Mouse (Mus musculus): ENCODE measurements around the gene Prr36. TPM values are rescaled to one million over a fixed set of nuclear protein-coding genes. Genes with fewer than 3 reads are reported as not detected.
A peak's percentile ranks its signal among the peaks of the same experiment; 100 is the strongest.
"Not testable (repeated sequence)": the region's sequence is repeated elsewhere in the genome, so short reads cannot be mapped to it uniquely, and the experiment has no call there.

The Prr36 gene
- polyA plus RNA-seq, 1 experiment from 2014 or later = 2.7 TPM

- Histone ChIP-seq H3K9ac (ENCODE audit: low read depth, low read length) (peak overlapping the region; percentile 82; the same call in 1 of the 2 replicates), H3K27me3 (replicated peaks; ENCODE audit: control insufficient read depth, insufficient read depth, low read length) (no peaks in the 10 kb centered on the region), H3K9me3 (ENCODE audit: control insufficient read depth, low read length) (no peaks in the 10 kb centered on the region), H3K4me2 (ENCODE audit: low read depth, low read length) (peak overlapping the region; percentile 75), H3K36me3 (ENCODE audit: control insufficient read depth, insufficient read depth, low read length) (peaks cover 61% of the 10 kb centered on the region), H3K27ac (replicated peaks; ENCODE audit: low read depth, low read length) (no peak overlapping the region), H3K4me3 (ENCODE audit: low read depth, low read length) (0 out of 2 replicates have a peak overlapping the region, but pooled peaks have one; percentile 78), H3K4me1 (ENCODE audit: control insufficient read depth, insufficient read depth, low read length) (peaks cover 16% of the 10 kb centered on the region; the same call in 1 of the 2 replicates)
- no peak for DNase-seq (ENCODE audit: low spot score)
- no peak for ATAC-seq (ENCODE audit: low read depth)
- 74% methylated on average over 4 of the region's 4 CpGs for WGBS
Observed at GRCm38 (mm10) chr8:4257350-4257749, 40.1 kb upstream of the Prr36 start.

DNA sequence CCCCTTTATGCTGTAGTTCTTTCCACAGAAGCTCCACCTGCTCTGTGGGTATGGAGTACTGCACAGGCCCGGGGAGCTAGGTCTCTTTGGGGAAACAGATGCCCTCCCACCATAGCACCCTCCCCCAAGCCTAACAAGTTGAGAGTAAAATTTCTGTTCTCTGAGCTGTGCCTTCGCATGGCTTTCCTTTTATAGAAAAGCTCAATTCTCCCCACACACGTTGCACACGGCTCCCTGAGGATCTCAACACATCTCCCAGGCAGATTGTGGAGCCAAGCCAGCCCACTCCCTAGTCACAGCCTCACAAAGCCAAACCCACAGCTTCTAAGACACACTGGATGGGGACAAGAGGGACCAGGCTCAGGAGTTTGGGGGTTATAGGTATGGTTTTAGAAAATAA is 39.7 kb upstream of the Prr36 start:
- Histone ChIP-seq H3K9me3 (ENCODE audit: control insufficient read depth, low read length) (no peaks in the 10 kb centered on the region), H3K27ac (replicated peaks; ENCODE audit: low read depth, low read length) (0 out of 2 replicates have a peak overlapping the region, but pooled peaks have one; percentile 0), H3K9ac (ENCODE audit: low read depth, low read length) (0 out of 2 replicates have a peak overlapping the region, but pooled peaks have one; percentile 22), H3K36me3 (ENCODE audit: control insufficient read depth, insufficient read depth, low read length) (peaks cover 56% of the 10 kb centered on the region), H3K4me2 (ENCODE audit: low read depth, low read length) (peak overlapping the region; percentile 75), H3K4me3 (ENCODE audit: low read depth, low read length) (no peak overlapping the region), H3K4me1 (ENCODE audit: control insufficient read depth, insufficient read depth, low read length) (peaks cover 18% of the 10 kb centered on the region; the same call in 1 of the 2 replicates), H3K27me3 (replicated peaks; ENCODE audit: control insufficient read depth, insufficient read depth, low read length) (no peaks in the 10 kb centered on the region)
- DNase-seq (ENCODE audit: low spot score) (peak; percentile 24), ATAC-seq (ENCODE audit: low read depth) (no peak)
- WGBS = 43% methylated on average over 4 of the region's 4 CpGs

GRCm38 (mm10) chr8:4255471-4255870 is 38.2 kb upstream of the Prr36 start:
- H3K9ac ChIP-seq (ENCODE audit: low read depth, low read length); ATAC-seq (ENCODE audit: low read depth); H3K27me3 ChIP-seq (replicated peaks; ENCODE audit: control insufficient read depth, insufficient read depth, low read length); DNase-seq (ENCODE audit: low spot score); H3K4me3 ChIP-seq (ENCODE audit: low read depth, low read length); H3K9me3 ChIP-seq (ENCODE audit: control insufficient read depth, low read length); H3K27ac ChIP-seq (replicated peaks; ENCODE audit: low read depth, low read length); H3K4me2 ChIP-seq (ENCODE audit: low read depth, low read length): not testable (repeated sequence)
- 90% methylated on average over 7 of the region's 7 CpGs for WGBS
- Histone ChIP-seq H3K4me1 (ENCODE audit: control insufficient read depth, insufficient read depth, low read length) (peaks cover 18% of the 10 kb centered on the region), H3K36me3 (ENCODE audit: control insufficient read depth, insufficient read depth, low read length) (peaks cover 42% of the 10 kb centered on the region)

DNA sequence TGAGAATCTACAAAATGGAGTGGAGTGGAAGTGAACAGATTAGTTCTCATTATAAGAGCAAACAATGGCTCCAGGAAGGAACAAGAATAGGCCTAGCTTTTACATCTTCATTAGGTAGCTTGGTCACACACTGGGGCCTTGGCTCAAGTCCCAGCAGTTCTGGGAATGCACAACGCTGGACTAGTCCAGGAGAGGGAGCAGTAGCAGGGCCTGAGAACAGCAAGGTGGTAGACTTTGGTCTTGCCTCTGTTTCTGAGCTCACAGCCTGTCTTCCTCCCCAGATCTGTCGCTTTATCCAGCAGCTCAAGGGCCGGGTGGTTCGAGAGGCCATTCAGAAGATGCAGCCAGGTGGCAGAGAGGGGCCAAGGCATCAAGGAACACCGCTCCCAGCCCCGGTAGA is 36.7 kb upstream of the Prr36 start:
- peak overlapping the region; percentile 90 for H3K27ac ChIP-seq (replicated peaks; ENCODE audit: low read depth, low read length)
- 57% methylated on average over 6 of the region's 6 CpGs for WGBS
- H3K27me3 ChIP-seq (replicated peaks; ENCODE audit: control insufficient read depth, insufficient read depth, low read length) = no peaks in the 10 kb centered on the region
- no peaks in the 10 kb centered on the region for H3K9me3 ChIP-seq (ENCODE audit: control insufficient read depth, low read length)
- H3K4me3 ChIP-seq (ENCODE audit: low read depth, low read length) = peak overlapping the region; percentile 77
- ATAC-seq (ENCODE audit: low read depth) (no peak), DNase-seq (ENCODE audit: low spot score) (peak; percentile 80)
- H3K4me2 ChIP-seq (ENCODE audit: low read depth, low read length) = peak overlapping the region; percentile 80
- peaks cover 38% of the 10 kb centered on the region for H3K36me3 ChIP-seq (ENCODE audit: control insufficient read depth, insufficient read depth, low read length)
- H3K9ac ChIP-seq (ENCODE audit: low read depth, low read length) = peak overlapping the region; percentile 86
- peaks cover 15% of the 10 kb centered on the region for H3K4me1 ChIP-seq (ENCODE audit: control insufficient read depth, insufficient read depth, low read length)

DNA sequence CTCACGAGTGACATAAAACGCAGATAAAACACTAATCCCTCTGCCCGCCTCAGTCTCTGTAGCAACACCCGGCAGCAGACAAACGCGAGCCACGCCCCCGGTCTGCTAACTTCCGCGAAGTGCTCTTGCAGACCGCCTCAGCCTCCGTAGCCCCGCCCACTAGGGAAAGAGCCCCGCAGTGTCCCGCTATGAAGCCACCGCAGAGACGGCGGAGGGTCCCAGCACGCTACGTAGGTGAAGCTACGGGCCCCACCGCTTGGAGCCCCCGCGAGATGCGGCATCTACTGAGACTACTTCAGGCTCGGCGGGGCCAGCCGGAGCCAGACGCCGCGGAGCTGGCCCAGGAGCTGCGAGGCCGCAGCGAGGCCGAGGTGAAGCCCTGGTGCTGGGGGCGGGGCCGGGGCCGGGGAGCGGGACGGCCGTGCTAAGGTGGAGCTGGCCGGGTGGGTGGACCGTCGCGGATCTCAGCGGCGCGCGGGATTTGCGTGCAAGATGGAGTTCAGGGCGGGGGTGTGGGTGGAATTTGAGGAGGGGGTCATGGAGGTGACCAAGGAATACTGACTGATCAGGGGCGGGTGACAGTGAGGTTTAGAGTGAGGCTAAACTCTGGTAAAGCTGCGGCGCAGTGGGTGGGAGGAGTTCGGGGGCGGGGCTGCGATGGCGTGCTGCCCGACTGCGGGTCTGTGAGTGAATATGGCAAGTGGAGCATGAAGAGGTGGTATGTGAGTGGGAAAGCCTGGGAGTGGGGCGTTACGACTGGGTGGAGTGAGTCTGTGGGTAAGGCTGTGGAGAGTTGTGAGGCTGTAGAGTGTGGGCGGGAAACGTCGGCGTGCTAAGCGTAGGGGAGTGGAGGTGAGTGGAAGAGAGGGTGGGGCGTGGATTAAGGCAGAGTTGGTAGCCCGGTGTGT is 35.9 kb upstream of the Prr36 start, which contains the start of gene Snapc2:
Gene Snapc2 (plus strand): TSS at position 147 of the 908 bp plus-strand sequence.
- under 1% methylated on average over 42 of the region's 69 CpGs for WGBS
- DNase-seq (ENCODE audit: low spot score) (peak; percentile 98), ATAC-seq (ENCODE audit: low read depth) (peak; percentile 91)
- H3K9ac ChIP-seq (ENCODE audit: low read depth, low read length) = peak within 1 kb of the TSS; percentile 86
- no peaks in the 10 kb centered on the region for H3K9me3 ChIP-seq (ENCODE audit: control insufficient read depth, low read length)
- H3K36me3 ChIP-seq (ENCODE audit: control insufficient read depth, insufficient read depth, low read length) = peaks cover 46% of the 10 kb centered on the region
- peak within 1 kb of the TSS; percentile 77 for H3K4me3 ChIP-seq (ENCODE audit: low read depth, low read length)
- H3K4me2 ChIP-seq (ENCODE audit: low read depth, low read length) = peak within 1 kb of the TSS; percentile 80
- H3K27ac ChIP-seq (replicated peaks; ENCODE audit: low read depth, low read length) = peak within 1 kb of the TSS; percentile 90
- no peaks in the 10 kb centered on the region for H3K27me3 ChIP-seq (replicated peaks; ENCODE audit: control insufficient read depth, insufficient read depth, low read length)
- H3K4me1 ChIP-seq (ENCODE audit: control insufficient read depth, insufficient read depth, low read length) = peaks cover 18% of the 10 kb centered on the region

DNA sequence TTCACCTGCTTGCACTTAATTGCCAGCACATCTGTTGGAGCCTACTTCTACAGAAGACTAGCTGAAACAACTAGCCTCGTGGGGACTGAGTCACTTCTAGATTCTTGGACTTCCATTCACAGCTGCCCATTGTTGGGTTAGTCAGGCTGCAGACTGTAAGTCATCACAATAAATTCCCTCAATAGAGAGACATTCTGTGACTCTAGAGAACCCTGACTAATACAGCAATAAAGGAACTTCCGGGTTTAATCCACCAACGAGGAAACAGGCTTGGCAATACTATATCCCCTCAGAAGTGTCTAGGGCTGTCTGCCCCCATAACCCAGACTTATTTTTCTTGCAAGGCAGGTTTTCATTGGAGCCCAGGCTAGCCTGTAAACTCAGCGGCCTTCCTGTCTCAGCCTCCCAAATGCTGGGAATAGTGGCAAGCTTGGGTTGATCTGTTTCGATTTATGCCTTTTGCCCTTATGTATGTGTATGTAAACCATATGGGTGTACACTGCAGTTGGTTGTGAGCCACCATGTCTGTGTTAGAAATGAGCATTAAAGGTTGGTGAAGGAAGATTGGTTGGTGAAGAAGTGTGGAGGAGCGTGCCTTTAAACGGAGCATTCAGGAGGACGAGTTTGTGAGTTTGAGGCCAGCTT is 35.0 kb upstream of the Prr36 start:
- peaks cover 54% of the 10 kb centered on the region for H3K36me3 ChIP-seq (ENCODE audit: control insufficient read depth, insufficient read depth, low read length)
- peak overlapping the region; percentile 90; the same call in 1 of the 2 replicates for H3K27ac ChIP-seq (replicated peaks; ENCODE audit: low read depth, low read length)
- no peak for DNase-seq (ENCODE audit: low spot score)

DNA sequence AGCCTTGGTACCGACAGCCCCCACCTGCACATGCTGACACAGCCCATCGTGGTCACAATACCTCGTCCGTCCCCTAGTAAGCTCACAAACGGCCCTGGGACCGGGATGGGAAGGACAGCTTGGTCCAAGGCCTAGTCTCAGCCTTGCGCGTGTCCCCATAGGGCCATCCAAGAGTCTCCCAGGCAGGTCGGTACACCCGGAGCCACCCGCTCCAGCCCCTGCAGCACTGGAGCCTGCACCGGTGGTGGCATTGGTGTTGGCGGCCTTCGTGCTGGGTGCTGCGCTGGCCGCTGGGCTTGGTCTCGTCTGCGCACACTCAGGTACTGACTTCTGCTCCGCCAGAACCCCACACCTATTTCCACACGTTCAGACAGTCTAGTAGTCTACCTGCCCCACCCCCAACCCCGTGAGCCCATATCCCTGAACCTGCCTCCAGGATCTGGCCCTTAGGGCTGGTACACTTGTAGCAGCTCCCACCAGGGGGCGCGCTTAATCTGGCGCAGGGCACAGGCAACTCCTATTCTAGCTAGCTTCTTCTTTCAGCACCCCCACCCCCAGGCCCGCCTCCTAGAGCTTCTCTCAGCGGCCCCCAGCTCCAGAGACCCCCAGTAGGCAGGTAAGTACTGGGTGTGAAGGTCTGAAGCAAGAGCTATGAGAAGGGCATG is 33.2 kb upstream of the Prr36 start:
- peaks cover 53% of the 10 kb centered on the region for H3K36me3 ChIP-seq (ENCODE audit: control insufficient read depth, insufficient read depth, low read length)
- no peak overlapping the region for H3K9ac ChIP-seq (ENCODE audit: low read depth, low read length)
- H3K4me1 ChIP-seq (ENCODE audit: control insufficient read depth, insufficient read depth, low read length) = peaks cover 15% of the 10 kb centered on the region
- H3K4me2 ChIP-seq (ENCODE audit: low read depth, low read length) = no peak overlapping the region
- DNase-seq (ENCODE audit: low spot score) = peak; percentile 79
- ATAC-seq (ENCODE audit: low read depth) = no peak
- no peaks in the 10 kb centered on the region for H3K9me3 ChIP-seq (ENCODE audit: control insufficient read depth, low read length)
- WGBS = 29% methylated on average over 24 of the region's 26 CpGs
- H3K27ac ChIP-seq (replicated peaks; ENCODE audit: low read depth, low read length) = no peak overlapping the region
- no peak overlapping the region for H3K4me3 ChIP-seq (ENCODE audit: low read depth, low read length)
- no peaks in the 10 kb centered on the region for H3K27me3 ChIP-seq (replicated peaks; ENCODE audit: control insufficient read depth, insufficient read depth, low read length)

More for the DNA sequence above, 35.0 kb upstream of the Prr36 start:
- WGBS = 48% methylated on average over 8 of the region's 8 CpGs
- ATAC-seq (ENCODE audit: low read depth) = no peak
- Histone ChIP-seq H3K9ac (ENCODE audit: low read depth, low read length) (peak overlapping the region; percentile 86), H3K9me3 (ENCODE audit: control insufficient read depth, low read length) (no peaks in the 10 kb centered on the region), H3K4me3 (ENCODE audit: low read depth, low read length) (peak overlapping the region; percentile 77), H3K4me2 (ENCODE audit: low read depth, low read length) (peak overlapping the region; percentile 80), H3K4me1 (ENCODE audit: control insufficient read depth, insufficient read depth, low read length) (peaks cover 18% of the 10 kb centered on the region), H3K27me3 (replicated peaks; ENCODE audit: control insufficient read depth, insufficient read depth, low read length) (no peaks in the 10 kb centered on the region)

DNA sequence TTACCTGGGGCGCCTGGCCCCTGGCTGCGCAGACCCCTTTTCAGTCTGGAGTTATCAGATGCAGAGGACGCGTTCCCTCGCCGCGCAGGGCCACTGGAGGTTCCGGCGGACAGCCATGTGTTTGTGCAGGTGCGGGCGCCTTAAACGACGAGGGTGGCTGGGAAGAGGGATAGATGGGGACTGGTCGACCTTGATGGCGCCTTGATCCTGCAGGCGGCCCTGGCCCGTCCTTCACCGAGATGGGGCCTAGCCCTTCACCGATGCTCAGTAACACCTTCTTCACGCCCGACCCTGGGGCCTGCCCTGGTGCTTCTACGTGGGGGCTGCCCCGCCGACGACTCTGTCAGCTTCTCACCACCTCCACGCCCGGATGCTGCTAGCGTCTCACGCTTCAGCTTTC is 32.0 kb upstream of the Prr36 start:
- DNase-seq (ENCODE audit: low spot score) = peak; percentile 31
- H3K27me3 ChIP-seq (replicated peaks; ENCODE audit: control insufficient read depth, insufficient read depth, low read length) = no peaks in the 10 kb centered on the region
- H3K9ac ChIP-seq (ENCODE audit: low read depth, low read length) = peak overlapping the region; percentile 46
- H3K27ac ChIP-seq (replicated peaks; ENCODE audit: low read depth, low read length) = no peak overlapping the region
- H3K4me1 ChIP-seq (ENCODE audit: control insufficient read depth, insufficient read depth, low read length) = peaks cover 15% of the 10 kb centered on the region
- H3K36me3 ChIP-seq (ENCODE audit: control insufficient read depth, insufficient read depth, low read length) = peaks cover 53% of the 10 kb centered on the region
- 7% methylated on average over 23 of the region's 29 CpGs for WGBS
- no peaks in the 10 kb centered on the region for H3K9me3 ChIP-seq (ENCODE audit: control insufficient read depth, low read length)
- no peak for ATAC-seq (ENCODE audit: low read depth)
- H3K4me2 ChIP-seq (ENCODE audit: low read depth, low read length) = no peak overlapping the region
- H3K4me3 ChIP-seq (ENCODE audit: low read depth, low read length) = no peak overlapping the region
